Mouse (Mus musculus) neural tube, embryonic 11.5 days (tissue): ENCODE results near the gene Arhgap27. TPM values are rescaled to one million over a fixed set of nuclear protein-coding genes. Genes with fewer than 3 reads are reported as not detected.

Experiments
- ATAC-seq: fragments of 200-750 bp; cut with Nextera tagmentation; 2 replicates; pipeline ENCODE4 v1.8.0; 2017; ENCODE audit warnings: moderate number of reproducible peaks, mild to moderate bottlenecking, moderate TSS enrichment, moderate library complexity; ENCODE audit not compliant: insufficient read depth, low FRiP score, low TSS enrichment
- DNase-seq: peaks from one replicate; pipeline ENCODE4 v3.0.0-alpha.2; 2015; ENCODE audit warnings: low spot score
- H3K27ac ChIP-seq: fragments of 300-500 bp; sonication (generic); 2 replicates; pipeline ENCODE4 v1.5.1; 2014; ENCODE audit warnings: low read depth, mild to moderate bottlenecking, low read length
- H3K27me3 ChIP-seq: fragments of 300-500 bp; sonication (generic); 2 replicates; pipeline ENCODE4 v1.6.1; 2014; ENCODE audit warnings: mild to moderate bottlenecking, low read length, mixed read lengths; ENCODE audit not compliant: control insufficient read depth, insufficient read depth
- H3K36me3 ChIP-seq: fragments of 300-500 bp; sonication (generic); 2 replicates; pipeline ENCODE4 v1.6.1; 2014; ENCODE audit warnings: mild to moderate bottlenecking, low read length, moderate library complexity, mixed read lengths; ENCODE audit not compliant: control insufficient read depth, insufficient read depth
- H3K4me1 ChIP-seq: fragments of 300-500 bp; sonication (generic); 2 replicates; pipeline ENCODE4 v1.6.1; 2014; ENCODE audit warnings: low read length, mixed read lengths; ENCODE audit not compliant: control insufficient read depth, insufficient read depth
- H3K4me2 ChIP-seq: fragments of 300-500 bp; sonication (generic); 2 replicates; pipeline ENCODE4 v1.6.1; 2014; ENCODE audit warnings: low read depth, mild to moderate bottlenecking, moderate library complexity
- H3K4me3 ChIP-seq: fragments of 300-500 bp; sonication (generic); 2 replicates; pipeline ENCODE4 v1.5.1; 2014; ENCODE audit warnings: low read depth, low read length
- H3K9ac ChIP-seq: fragments of 300-500 bp; sonication (generic); 2 replicates; pipeline ENCODE4 v1.6.1; 2014; ENCODE audit warnings: mild to moderate bottlenecking, low read length
- H3K9me3 ChIP-seq: fragments of 300-500 bp; sonication (generic); 2 replicates; pipeline ENCODE4 v1.6.1; 2016; ENCODE audit warnings: low read length; ENCODE audit not compliant: control insufficient read depth
- WGBS: fragments of 180-500 bp; shearing (Covaris S2); extraction: QIAGEN DNeasy Blood & Tissue Kit; methylation state at CpG from one replicate; pipeline ENCODE4 v1.1.7; 2014; 5-methylcytosine and 5-hydroxymethylcytosine counted together
- polyA plus RNA-seq: library from polyadenylated mRNA; unstranded; fragments of >200 nt; fragmentation: Nextera tagmentation; extraction: Ambion mirVana; gene quantifications from 2 replicates; pipeline ENCODE4 v1.2.1, GENCODE M21; 2014

The Arhgap27 gene
- polyA plus RNA-seq, 1 experiment from 2014 or later: 4.5 TPM

DNA sequence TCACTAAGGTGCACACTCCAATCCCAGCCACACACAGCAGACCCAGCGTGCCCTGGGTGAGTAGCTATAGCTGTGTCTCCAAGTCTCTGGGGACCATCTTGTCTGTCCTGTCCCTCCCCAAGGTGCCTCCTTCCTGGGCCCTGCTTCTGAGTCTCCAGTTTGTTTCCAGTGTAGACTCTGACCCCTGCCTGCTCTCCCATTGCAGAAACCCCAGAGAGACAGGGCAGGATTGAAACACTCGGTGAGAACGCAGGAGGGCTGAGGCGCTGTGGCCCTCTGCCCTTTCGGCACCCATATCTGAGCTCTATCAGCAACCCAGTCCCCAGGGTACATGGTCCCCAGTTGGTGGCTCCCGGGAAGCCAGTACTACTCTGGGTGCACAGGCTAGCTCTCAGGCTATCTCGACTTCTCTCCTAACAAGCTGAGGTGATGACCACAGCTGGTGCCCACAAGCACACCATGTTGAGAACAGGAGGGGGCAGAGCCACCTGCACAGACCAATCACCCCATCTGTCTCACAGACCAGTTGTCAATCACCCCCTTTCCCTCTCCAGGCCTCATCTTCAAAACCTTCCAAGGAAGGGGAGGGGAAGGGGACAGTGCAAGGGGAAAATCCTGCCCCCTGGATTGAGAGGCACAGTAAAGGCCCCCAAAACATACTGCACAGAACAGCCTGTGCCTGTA is 17.9 kb downstream of the Arhgap27 start:
- Histone ChIP-seq H3K27me3 (no peaks in the 10 kb centered on the region), H3K27ac (no peak overlapping the region), H3K4me2 (no peak overlapping the region), H3K9me3 (no peaks in the 10 kb centered on the region), H3K4me1 (no peaks in the 10 kb centered on the region), H3K4me3 (no peak overlapping the region), H3K36me3 (no peaks in the 10 kb centered on the region), H3K9ac (no peak overlapping the region)
- ATAC-seq (no peak), DNase-seq (no peak)
- WGBS: 81% methylated on average over 7 of the region's 7 CpGs

DNA sequence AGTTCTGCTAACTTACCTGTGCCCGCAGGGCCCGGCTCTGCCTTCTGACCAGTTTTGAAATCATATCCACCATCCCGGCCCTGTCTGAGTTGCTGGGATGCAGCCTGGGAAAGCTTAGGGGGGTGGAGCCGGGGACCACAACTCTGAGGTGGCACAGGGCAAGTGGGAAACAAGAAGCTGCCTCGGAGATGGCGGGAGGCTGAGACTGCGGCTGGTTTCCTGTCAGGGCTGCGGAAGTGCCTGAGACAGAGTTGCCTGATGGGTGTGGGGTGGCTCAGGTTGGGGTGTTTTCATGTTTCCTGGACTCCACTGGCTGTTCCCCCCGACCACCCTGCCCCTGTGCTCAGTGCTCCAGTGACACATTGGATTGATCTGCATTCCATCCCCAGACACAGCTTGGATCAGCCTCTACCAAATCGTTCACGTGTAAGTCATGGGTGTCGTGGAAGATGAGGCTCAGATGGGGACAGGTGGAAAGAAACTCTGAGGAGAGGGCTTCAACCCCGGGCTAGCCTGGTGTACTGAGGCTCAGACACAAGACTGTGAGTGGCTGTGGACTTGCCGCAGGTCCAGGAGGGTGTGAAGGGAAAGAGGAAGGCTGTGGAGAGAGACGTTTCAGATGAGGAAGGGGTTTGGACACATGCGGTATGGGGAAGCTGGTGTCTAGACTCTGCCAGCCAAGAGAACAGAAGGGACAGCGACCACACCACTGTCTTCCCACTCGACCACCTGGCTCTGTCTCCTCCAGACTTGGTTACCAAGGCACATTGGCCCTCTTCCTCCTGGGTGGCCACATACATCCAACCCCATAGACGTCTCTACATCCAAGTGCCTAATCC is 18.8 kb downstream of the Arhgap27 start:
- H3K4me1 ChIP-seq: no peaks in the 10 kb centered on the region
- H3K27ac ChIP-seq: no peak overlapping the region
- WGBS: 84% methylated on average over 19 of the region's 19 CpGs
- no peaks in the 10 kb centered on the region for H3K36me3 ChIP-seq
- H3K4me3 ChIP-seq: no peak overlapping the region
- no peak overlapping the region for H3K4me2 ChIP-seq
- H3K27me3 ChIP-seq: no peaks in the 10 kb centered on the region
- H3K9ac ChIP-seq: no peak overlapping the region
- no peak for ATAC-seq
- no peak for DNase-seq
- no peaks in the 10 kb centered on the region for H3K9me3 ChIP-seq

DNA sequence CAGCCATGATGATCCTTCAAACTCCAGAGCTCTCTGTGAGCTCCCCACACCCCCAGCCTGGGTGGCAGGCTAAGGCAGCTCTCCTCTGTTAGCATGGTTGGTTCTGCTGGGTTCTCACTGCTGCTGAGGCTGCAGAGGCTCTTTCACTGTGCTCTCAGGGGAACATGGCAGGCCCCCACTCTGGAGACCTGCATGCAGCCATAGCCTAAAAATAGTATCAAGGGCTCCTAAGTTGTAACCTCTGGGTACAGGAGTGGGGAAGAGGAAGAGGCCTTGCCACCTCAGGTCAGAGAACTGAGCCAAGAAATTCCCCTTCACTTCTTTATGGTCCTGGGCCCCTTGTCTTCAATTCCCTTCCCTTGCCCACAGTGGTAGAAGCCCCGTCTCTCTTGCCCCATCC is 19.6 kb downstream of the Arhgap27 start:
- Histone ChIP-seq H3K4me1 (no peaks in the 10 kb centered on the region), H3K27me3 (no peaks in the 10 kb centered on the region), H3K27ac (no peak overlapping the region), H3K9ac (no peak overlapping the region), H3K4me3 (no peak overlapping the region), H3K36me3 (no peaks in the 10 kb centered on the region), H3K4me2 (no peak overlapping the region), H3K9me3 (no peaks in the 10 kb centered on the region)
- no peak for ATAC-seq
- WGBS: 77% methylated on average over 1 of the region's 1 CpGs
- DNase-seq: no peak

DNA sequence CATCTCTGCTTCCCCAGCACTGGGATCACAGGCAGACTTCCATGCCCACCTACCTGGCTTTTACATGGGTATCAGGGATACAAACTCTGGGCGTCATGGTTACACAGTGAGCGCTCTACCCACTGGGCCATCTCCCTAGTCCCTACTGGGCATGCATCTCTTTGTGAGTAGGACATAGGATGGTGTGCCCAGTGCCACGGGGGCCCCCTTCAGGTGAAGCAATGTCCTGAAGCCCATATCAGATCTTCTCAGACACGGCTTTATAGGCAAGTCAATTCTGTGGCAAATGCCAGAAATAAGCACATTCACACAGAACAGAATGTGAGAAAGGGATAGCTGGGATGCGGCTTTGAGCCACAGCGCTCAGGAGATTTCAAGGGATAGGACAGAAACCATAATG is 20.4 kb downstream of the Arhgap27 start:
- H3K27ac ChIP-seq: no peak overlapping the region
- H3K4me1 ChIP-seq: no peaks in the 10 kb centered on the region
- no peak overlapping the region for H3K4me3 ChIP-seq
- no peak for DNase-seq
- WGBS: 88% methylated on average over 6 of the region's 6 CpGs
- H3K4me2 ChIP-seq: no peak overlapping the region
- H3K36me3 ChIP-seq: no peaks in the 10 kb centered on the region
- H3K9ac ChIP-seq: no peak overlapping the region
- H3K9me3 ChIP-seq: no peaks in the 10 kb centered on the region
- no peaks in the 10 kb centered on the region for H3K27me3 ChIP-seq
- ATAC-seq: no peak

DNA sequence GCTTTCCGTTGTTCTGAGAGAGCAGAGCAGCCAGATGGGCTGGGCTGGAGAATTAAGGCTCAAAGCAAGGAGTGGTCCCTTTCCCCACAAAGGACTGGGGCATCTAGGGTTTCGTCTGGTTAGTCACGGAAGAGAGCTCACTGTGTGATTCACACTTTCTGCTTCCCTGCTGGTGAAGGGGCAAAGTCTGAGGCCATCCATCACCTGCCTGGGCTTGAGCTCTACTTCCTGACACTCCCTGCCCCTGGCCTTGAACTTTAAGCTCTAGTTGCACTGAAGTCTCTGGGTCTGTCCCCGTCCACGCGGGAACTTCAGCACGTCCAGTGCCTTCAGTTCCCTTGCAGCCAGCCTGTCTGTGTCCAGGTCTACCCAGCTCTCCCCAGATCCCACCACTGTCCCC is 22.8 kb downstream of the Arhgap27 start:
- no peak for ATAC-seq
- H3K4me3 ChIP-seq: no peak overlapping the region

DNA sequence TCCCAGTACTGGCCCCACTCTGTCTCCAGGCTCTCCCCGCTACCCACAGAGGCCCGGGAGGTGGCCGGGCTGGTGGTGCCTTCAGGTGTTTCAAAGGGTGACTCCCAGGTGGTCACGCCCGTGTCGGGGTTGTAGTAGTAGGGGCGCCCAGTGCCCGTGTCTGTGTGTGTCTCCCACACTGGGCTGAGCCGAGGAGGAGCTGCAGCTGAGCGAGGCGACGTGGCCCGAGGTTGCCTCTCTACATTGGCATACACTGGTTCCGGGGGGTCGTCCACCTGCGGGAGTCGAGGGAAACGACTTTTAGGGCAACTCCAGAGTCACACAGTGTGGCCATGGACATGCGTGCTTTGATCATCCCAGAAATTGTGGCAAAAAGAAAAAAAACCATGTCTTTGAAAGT is 23.4 kb downstream of the Arhgap27 start:
- Histone ChIP-seq H3K36me3 (no peaks in the 10 kb centered on the region), H3K4me3 (no peak overlapping the region), H3K27me3 (no peaks in the 10 kb centered on the region), H3K4me2 (peak overlapping the region; percentile 25; the same call in 1 of the 2 replicates), H3K27ac (no peak overlapping the region), H3K9ac (0 out of 2 replicates have a peak overlapping the region, but pooled peaks have one; percentile 14), H3K4me1 (no peaks in the 10 kb centered on the region), H3K9me3 (no peaks in the 10 kb centered on the region)
- WGBS: 62% methylated on average over 19 of the region's 19 CpGs
- ATAC-seq (no peak), DNase-seq (no peak)

More for the DNA sequence above, 22.8 kb downstream of the Arhgap27 start:
- no peaks in the 10 kb centered on the region for H3K9me3 ChIP-seq
- H3K36me3 ChIP-seq: no peaks in the 10 kb centered on the region
- no peak overlapping the region for H3K4me2 ChIP-seq
- H3K27ac ChIP-seq: no peak overlapping the region
- no peaks in the 10 kb centered on the region for H3K27me3 ChIP-seq
- no peak overlapping the region for H3K9ac ChIP-seq
- no peaks in the 10 kb centered on the region for H3K4me1 ChIP-seq
- DNase-seq: no peak
- 40% methylated on average over 7 of the region's 7 CpGs for WGBS

DNA sequence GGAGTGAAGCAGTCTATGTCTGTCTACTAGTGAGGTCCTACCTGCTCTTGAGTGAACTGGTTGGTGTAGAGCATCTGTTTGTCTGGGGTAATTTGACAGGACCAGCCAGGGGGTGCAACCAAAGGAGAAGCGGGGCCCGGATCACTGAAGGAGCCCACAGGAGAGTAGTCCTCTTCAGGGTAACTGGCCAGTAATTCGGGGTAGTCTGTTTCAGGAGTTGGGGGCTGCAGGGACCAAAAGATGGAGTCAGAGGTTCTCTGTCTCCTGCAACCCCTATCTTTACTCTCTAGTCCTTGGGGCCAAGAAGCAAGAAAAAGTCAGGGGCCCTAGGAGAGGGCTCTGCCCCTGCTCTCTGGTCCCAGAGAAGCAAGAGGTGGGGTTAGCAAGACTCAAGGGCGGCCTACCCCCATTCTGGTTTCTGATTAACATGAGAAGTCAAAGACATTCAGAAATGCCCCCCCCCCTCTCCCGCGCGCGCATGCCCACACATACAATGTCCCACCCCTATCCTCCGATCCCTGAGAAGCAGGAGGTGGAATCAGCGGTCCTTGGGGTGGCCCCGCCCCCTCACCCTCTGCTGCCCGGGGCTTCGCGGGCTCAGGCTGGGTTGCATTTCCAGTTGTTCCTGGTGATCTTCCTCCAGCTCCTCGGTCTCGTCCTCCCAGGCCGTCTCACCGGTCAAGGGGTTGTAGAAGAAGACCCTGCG is 23.9 kb downstream of the Arhgap27 start:
- Histone ChIP-seq H3K27me3 (peaks cover 5% of the 10 kb centered on the region; the same call in 1 of the 2 replicates), H3K4me3 (no peak overlapping the region), H3K27ac (no peak overlapping the region), H3K4me1 (no peaks in the 10 kb centered on the region), H3K9me3 (no peaks in the 10 kb centered on the region), H3K9ac (0 out of 2 replicates have a peak overlapping the region, but pooled peaks have one; percentile 14), H3K36me3 (no peaks in the 10 kb centered on the region), H3K4me2 (peak overlapping the region; percentile 25)
- ATAC-seq (no peak), DNase-seq (peak; percentile 46)
- WGBS: 34% methylated on average over 19 of the region's 19 CpGs

DNA sequence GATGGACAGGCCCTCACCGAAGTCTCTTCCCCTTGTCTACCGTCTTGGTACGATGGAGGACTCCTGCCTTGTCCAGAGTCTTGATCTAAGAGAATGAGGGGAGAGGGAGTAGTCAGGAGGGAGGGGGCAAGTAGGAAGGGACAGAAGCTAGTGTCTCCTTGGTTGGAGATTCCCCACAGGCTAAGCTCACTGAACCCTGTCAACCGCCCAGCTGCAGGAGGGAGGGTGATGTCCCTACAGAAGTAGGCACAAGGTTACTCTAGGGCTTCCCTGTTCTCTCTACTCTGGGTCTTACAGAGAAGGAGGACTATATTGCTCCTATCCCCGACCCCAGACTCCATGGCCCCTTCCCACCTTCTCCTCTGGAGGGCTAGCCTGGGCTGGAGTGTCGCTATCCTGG is 24.8 kb downstream of the Arhgap27 start:
- DNase-seq: no peak
- no peak for ATAC-seq
- Histone ChIP-seq H3K4me1 (0 out of 2 replicates have a peak, but pooled peaks cover 1% of the 10 kb centered on the region), H3K9me3 (no peaks in the 10 kb centered on the region), H3K9ac (no peak overlapping the region), H3K27ac (no peak overlapping the region), H3K36me3 (no peaks in the 10 kb centered on the region), H3K27me3 (peaks cover 13% of the 10 kb centered on the region), H3K4me2 (no peak overlapping the region), H3K4me3 (no peak overlapping the region)
- 90% methylated on average over 6 of the region's 6 CpGs for WGBS
